Mouse (Mus musculus): ENCODE results near the gene Padi3.

The Padi3 gene

GRCm38 (mm10) chr4:140779803-140780397, 30.5 kb downstream of the Padi3 start:
- no peak for DNase-seq

DNA sequence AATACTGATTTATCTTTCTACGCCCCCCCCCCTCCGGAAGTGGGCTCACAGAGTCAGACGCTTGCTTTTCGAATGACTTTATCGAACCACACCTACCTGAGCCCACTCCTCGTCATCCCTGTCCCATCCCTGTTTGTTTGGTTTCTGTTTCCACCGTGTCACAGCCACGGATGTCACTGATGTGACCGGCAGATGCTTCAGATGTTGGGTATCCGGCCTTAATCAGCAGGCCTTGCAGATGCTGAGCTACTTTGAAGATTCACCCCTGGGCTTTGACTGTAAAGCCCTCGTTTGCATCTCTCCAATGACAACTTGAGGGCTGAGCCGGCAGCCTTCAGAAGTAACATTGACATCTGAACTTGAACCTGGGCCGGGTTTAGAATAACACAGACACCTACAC, 33.8 kb downstream of the Padi3 start:
- no peak for DNase-seq

GRCm38 (mm10) chr4:140775876-140776275, 34.6 kb downstream of the Padi3 start:
- no peak for DNase-seq

DNA sequence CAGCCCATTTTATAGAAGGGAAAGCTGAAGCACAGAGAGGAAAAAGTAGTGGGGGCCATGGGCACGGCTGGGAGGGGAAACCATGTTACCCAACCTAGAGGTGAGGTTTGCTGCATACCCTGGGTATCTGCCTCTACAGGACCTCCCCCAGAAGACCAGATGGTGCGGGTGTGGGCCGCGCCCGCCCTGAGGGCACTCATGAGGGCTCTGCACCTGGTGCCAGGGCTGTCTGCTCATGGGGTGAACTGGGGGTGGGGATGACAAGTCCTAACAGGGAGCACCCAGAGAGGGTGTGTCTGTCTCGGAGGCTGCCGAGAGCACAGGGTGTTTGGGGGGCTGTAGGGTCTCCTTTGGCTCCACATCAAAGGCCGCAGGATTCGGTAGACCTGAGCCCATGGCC, 35.6 kb downstream of the Padi3 start:
- no peak for DNase-seq

DNA sequence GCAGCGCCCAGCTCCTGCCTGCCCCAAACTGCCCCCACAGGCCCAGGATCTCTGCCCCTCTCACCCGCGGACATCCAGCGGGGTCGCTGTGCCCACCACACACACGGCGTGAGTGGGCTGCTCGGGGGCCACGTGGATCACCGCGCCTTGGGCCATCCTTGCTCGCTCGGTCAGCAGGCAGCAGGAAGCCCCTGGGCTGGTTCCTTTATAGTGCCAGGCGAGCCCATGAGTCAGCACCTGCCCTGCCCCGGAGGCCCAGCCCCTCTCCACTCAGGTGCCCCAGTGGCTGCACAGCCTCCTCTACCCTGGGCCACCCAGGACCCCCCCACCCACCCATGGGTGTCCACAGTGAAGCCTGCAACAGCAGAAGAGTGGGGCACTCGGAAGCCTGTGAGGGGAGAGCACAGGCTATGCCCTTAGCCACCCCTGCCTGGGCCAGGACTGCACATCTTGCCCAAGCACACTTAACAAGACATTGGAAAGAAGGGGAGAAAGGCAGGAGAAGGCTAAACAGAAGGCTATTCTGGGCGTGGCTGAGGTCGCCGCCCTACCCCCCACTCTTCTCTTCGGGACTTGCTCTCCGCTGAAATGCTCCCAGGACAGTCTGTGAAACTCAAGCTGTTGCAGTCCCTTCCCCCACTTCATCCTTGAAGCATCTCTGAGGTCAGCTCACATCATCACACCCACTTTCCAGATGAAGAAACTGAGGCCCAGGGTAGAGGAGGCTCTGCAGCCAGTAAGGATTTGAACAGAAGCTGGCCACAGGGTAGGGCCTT, 36.2 kb downstream of the Padi3 start, which contains the start of gene Padi4:
TSS of gene Padi4 (minus strand) at position 212 of the 776 bp plus-strand sequence.
- DNase-seq, result no peak

DNA sequence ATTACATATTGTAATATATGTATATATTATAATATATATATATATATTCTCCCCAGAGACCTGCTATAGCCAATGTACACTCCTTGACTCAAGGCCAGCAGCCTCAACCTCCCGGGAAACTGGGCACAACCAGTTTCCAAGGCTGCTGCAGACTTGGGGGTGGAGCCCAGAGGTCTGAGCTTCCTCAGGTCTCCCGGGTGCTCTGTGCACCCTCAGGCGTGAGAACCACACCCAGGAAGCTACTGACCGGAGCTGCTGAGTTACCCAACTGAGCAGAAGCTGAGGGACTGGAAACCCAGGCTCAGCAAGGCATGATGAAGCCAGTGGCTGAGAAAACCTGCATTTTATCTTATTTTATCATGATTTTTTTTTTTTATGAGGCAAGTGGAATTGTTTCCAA, 39.4 kb downstream of the Padi3 start:
- no peak for DNase-seq

DNA sequence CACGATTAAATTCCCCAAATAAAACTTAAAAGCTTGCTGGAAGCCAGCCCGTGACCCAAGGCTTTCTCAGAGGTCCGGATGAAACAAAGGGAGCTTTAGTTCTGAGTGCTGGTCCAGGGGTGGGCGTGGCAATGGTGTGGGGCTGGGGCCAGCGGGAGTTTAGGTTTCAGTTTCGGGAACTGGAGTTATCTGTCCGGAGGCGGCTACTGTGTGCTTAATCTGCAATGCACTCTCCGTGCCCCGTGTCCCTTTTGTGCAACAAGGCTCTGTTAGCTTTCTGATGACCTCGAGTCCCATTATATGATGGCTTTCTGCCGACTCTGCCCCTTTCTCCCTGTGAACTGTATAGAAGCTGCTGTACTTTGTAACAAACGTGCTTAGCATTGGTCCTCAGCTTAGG, 40.0 kb downstream of the Padi3 start:
- DNase-seq, result no peak

DNA sequence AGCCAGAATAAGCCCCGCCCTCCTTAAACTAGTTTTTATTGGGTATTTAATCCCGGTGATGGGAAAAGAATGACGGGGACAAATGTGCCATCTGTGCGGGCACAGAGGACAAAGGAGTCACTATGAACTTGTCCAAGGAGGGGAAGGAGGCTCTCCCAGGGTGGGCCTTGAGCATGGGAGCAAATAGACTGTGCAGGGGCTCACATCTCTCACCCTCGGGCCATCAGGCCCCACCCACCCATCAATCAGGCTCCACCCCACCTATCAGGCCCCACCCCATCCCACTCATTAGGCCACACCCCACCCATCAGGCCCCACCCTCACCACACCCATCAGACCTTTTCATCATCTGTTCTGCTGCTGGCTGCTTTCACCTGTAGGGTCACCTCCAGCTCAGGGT, 41.5 kb downstream of the Padi3 start:
- no peak for DNase-seq

DNA sequence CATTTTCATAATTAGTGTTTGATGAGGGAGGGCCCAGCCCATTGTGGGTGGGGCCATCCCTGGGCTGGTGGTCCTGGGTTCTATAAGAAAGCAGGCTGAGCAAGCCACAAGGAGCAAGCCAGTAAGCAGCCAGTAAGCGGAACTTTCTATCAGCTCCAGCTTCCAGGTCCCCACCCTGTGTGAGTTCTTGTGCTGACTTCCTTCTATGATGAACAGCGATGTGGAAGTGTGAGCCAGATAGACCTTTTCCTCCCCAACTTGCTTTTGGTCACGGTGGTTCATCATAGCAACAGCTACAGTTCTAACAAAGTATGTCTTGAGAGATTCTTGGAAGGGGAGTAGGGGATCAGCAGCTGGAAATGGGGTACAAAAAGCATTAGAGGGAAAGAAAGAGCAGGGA, 44.5 kb downstream of the Padi3 start:
- DNase-seq, result no peak

DNA sequence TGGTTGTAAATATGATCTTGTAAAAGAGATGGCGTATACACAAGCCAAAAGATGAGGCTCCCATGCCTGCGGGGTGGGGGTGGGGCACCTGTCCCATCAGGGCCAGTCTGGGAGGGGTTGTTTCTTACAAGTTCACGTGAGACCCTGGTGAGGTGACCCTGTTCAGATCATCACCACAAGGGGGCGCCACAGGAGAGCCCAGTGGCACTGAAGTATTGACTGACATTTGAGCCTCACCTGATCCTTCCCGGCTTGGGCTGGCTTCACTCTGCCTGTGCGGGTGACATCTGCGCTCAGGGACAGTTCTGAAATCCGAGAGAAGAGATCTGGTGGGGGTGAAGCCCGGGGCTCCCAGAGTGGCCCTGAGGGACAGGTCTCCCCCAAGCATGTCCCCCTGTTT, 47.3 kb downstream of the Padi3 start:
- DNase-seq, result peak; percentile 41 to 43

- DNase-seq, result no peak
Observed at GRCm38 (mm10) chr4:140761601-140762000, 48.8 kb downstream of the Padi3 start.

- DNase-seq, result no peak
Observed at GRCm38 (mm10) chr4:140755811-140756210, 54.6 kb downstream of the Padi3 start.

- no peak for DNase-seq
Observed at GRCm38 (mm10) chr4:140753366-140753765, 57.1 kb downstream of the Padi3 start.

- peak; percentile 10 to 13 for DNase-seq
Observed at GRCm38 (mm10) chr4:140750328-140750727, 60.1 kb downstream of the Padi3 start.

DNA sequence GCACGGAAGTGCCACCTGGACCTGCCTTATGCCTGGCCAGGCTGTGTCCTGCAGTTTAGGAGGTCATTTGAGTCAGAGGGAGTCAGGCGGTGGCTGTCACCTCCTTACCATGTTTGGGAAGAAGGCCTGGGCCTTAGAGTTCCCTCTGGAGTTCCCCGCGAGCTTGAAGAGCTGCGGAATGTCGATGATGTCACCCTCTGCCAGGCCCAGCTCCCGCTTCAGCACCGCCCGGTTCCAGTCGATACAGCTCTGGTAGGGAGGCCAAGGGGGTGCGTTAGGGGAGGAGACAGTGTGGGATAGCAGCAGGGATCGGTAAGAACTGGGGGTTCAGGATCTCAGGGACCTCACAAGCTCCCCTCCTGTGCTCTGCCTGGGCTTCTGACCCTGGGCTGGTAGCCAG, 62.5 kb downstream of the Padi3 start:
- no peak for DNase-seq

GRCm38 (mm10) chr4:140744654-140745053, 65.8 kb downstream of the Padi3 start:
- DNase-seq, result peak; percentile 61 to 63

DNA sequence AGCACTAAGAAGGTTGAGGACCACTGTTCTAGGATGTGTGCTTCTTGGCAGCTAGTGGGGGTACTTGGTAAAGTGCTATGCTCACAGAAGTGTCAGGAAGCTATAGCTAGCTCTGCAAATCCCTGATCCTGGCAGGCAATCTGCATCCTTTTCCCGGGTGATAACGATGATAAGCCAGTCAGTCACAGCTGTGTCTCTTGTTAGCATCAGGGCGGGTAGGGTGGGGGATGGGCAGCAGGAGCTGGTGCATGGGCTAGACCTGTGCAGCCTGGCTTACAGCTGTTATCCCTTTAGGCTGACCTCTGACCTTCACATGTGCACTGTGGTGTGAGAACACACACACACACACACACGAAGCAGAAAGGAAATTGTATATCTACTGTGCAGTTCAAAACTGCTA, 67.4 kb downstream of the Padi3 start:
- no peak for DNase-seq

DNA sequence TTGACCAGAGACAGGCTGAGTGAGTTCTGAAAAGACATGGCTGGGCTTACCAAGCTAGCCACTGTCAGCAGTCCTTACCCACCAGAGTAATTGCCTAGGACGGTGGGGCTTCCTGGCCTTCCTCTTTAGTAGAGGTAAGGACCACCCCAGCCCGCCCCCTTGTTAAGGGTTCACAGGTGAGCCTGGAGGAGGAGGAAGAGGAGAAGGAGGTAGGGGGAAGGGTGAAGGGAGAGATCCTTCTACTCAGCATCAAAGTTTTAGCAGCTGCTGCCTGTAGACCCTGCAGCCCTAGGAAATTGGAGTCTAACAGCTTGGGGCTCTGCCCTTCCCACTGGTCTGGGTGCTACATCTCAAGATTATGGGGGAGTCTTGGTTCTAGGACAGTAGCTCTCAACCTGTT, 67.9 kb downstream of the Padi3 start, which contains the start of gene Padi6:
TSS of gene Padi6 (minus strand) at position 101 of the 400 bp plus-strand sequence.
- DNase-seq, result no peak

- DNase-seq, result no peak
Observed at GRCm38 (mm10) chr4:140741401-140741800, 69.0 kb downstream of the Padi3 start.

DNA sequence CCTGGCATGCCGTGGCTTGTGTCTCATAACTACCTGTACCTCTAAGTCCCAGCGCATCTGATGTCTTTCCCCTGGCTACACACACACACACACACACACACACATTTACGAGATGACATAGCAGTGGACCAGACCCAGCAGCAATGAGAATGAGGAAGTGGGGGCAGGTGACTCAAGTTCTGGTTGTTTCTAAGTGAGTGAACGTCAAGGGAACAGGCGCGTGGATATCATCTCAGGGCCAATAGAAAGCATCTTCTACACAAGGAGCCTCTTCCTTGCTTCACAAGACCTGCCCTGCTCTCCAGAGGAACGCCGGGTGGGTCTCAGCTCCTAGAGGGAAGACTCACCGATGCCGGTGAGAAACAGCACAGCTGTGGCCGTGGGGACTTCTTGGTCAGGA, 69.8 kb downstream of the Padi3 start:
- no peak for DNase-seq
